Mouse (Mus musculus) ovary, postnatal 36 days (tissue): Measurements from ENCODE around the gene Tarsl2.
A peak's percentile ranks its signal among the peaks of the same experiment; 100 is the strongest.

Experiments used
- DNase-seq: peaks from one replicate; pipeline ENCODE4 v3.0.0; 2022; ENCODE audit warnings: low spot score, mixed read lengths

Gene Tarsl2

GRCm38 (mm10) chr7:65737286-65738040 is 92.8 kb downstream of the Tarsl2 start:
- peak; percentile 71 for DNase-seq
